12 mouse cellular contexts compared by ENCODE assay signal in genomic region chr6:90615362-90615761, GRCm38 (mm10). TPM values are rescaled to one million over a fixed set of nuclear protein-coding genes. Genes with fewer than 3 reads are reported as not detected.
DNase-seq lines count a peak whose midpoint lies in the region; ATAC-seq and TF ChIP-seq lines count a peak whose summit lies in the region.
"Had no signal": no experiment of that assay in that cellular context is flagged by ENCODE, and none has a peak within 500 bp of the region (broad histone marks: within the 10 kb centered on the region; RNA-seq: fewer than 3 reads in every experiment).

No protein-coding gene starts in this region.

- WGBS in heart, adult 2 months, result 59% methylated on average over 7 of the region's 7 CpGs
- 72% methylated on average over 7 of the region's 7 CpGs for WGBS in liver, embryonic 13.5 days (ENCODE audit: insufficient replicate concordance)
- 71% methylated on average over 7 of the region's 7 CpGs for WGBS in liver, postnatal 0 days (ENCODE audit: insufficient replicate concordance)
- WGBS in heart, embryonic 15.5 days, result 59% methylated on average over 7 of the region's 7 CpGs

- H3K4me3 ChIP-seq in heart, adult 2 months, result no peak overlapping the region
- H3K4me3 ChIP-seq in liver, embryonic 13.5 days (replicated peaks), result no peak overlapping the region
- H3K4me3 ChIP-seq in liver, postnatal 0 days (ENCODE audit: low read depth, low read length), result no peak overlapping the region
- no peak overlapping the region for H3K4me3 ChIP-seq in heart, embryonic 15.5 days
- H3K4me3 ChIP-seq: left cerebral cortex, adult 2 months had no signal

- H3K9ac ChIP-seq in heart, adult 2 months (ENCODE audit: low read depth, low read length), result no peak overlapping the region
- no peak overlapping the region for H3K9ac ChIP-seq in liver, embryonic 13.5 days
- no peak overlapping the region for H3K9ac ChIP-seq in liver, postnatal 0 days (replicated peaks)
- H3K9ac ChIP-seq in heart, embryonic 15.5 days, result no peak overlapping the region

- DNase-seq in heart, adult 2 months, result peak in 1 of 2 experiments; percentile 45
- no peak for DNase-seq in heart, postnatal 25 days (ENCODE audit: low spot score)
- no peak for DNase-seq in liver, embryonic 13.5 days
- DNase-seq in liver, postnatal 0 days, result no peak
- peak; percentile 53 for DNase-seq in adrenal gland, postnatal 25 days
- DNase-seq: cerebellum, adult 9-10 months; right cerebral cortex, postnatal 25 days had no signal

- H3K27me3 ChIP-seq in heart, adult 2 months (ENCODE audit: control insufficient read depth, insufficient read depth, low read length), result no peaks in the 10 kb centered on the region
- no peaks in the 10 kb centered on the region for H3K27me3 ChIP-seq in liver, embryonic 13.5 days
- H3K27me3 ChIP-seq in liver, postnatal 0 days (ENCODE audit: insufficient read depth, low read length), result no peaks in the 10 kb centered on the region
- no peaks in the 10 kb centered on the region for H3K27me3 ChIP-seq in heart, embryonic 15.5 days

- H3K79me2 ChIP-seq in heart, adult 2 months (replicated peaks; ENCODE audit: control insufficient read depth, insufficient read depth, low read length), result no peaks in the 10 kb centered on the region

- TF ChIP-seq CTCF in heart, adult 2 months (IDR thresholded peaks at IDR 0.05), result no peak
- TF ChIP-seq CTCF in liver, postnatal 0 days (IDR thresholded peaks at IDR 0.05; ENCODE audit: low read depth), result no peak

- no peaks in the 10 kb centered on the region for H3K36me3 ChIP-seq in heart, adult 2 months (ENCODE audit: control insufficient read depth, insufficient read depth, low read length)
- H3K36me3 ChIP-seq in liver, embryonic 13.5 days, result peaks cover 3% of the 10 kb centered on the region; the same call in 1 of the 2 replicates
- H3K36me3 ChIP-seq in liver, postnatal 0 days (replicated peaks; ENCODE audit: insufficient read depth, low read length), result no peaks in the 10 kb centered on the region
- H3K36me3 ChIP-seq in heart, embryonic 15.5 days, result no peaks in the 10 kb centered on the region

- H3K27ac ChIP-seq in heart, adult 2 months, result peak overlapping the region; percentile 92
- H3K27ac ChIP-seq in liver, embryonic 13.5 days, result peak overlapping the region; percentile 99
- no peak overlapping the region for H3K27ac ChIP-seq in liver, postnatal 0 days (ENCODE audit: low read depth)
- H3K27ac ChIP-seq in heart, embryonic 15.5 days, result peak overlapping the region; percentile 87
- H3K27ac ChIP-seq: kidney, postnatal 0 days; left cerebral cortex, adult 2 months had no signal

- no peak overlapping the region for H3K4me2 ChIP-seq in liver, embryonic 13.5 days
- H3K4me2 ChIP-seq in liver, postnatal 0 days (ENCODE audit: low read depth, low read length), result no peak overlapping the region
- H3K4me2 ChIP-seq in heart, embryonic 15.5 days, result no peak overlapping the region

- no peak for TF ChIP-seq EP300 in heart, adult 2 months (IDR thresholded peaks at IDR 0.05; ENCODE audit: insufficient read depth, low read depth, low read length)
- TF ChIP-seq EP300 in liver, postnatal 0 days (IDR thresholded peaks at IDR 0.05; ENCODE audit: low read depth), result no peak

- TF ChIP-seq POLR2A in heart, adult 2 months (IDR thresholded peaks at IDR 0.05; ENCODE audit: insufficient read depth, low read depth, low read length), result no peak

- ATAC-seq in liver, embryonic 13.5 days (ENCODE audit: low read depth), result no peak
- no peak for ATAC-seq in liver, postnatal 0 days
- ATAC-seq in heart, embryonic 15.5 days (replicated peaks; ENCODE audit: insufficient number of reproducible peaks, insufficient read depth, low FRiP score, low read depth), result no peak
- ATAC-seq in erythroid progenitor cell, adult 5-6 weeks (replicated peaks; ENCODE audit: low FRiP score, poor library complexity, severe bottlenecking), result no peak
- ATAC-seq: lung, postnatal 0 days had no signal

- intact Hi-C loops in heart, adult 2 months (cut with DNase I), result no loop called here
- intact Hi-C loops in heart, postnatal 25 days (cut with DNase I), result no loop called here

- no peaks in the 10 kb centered on the region for H3K9me3 ChIP-seq in liver, embryonic 13.5 days (replicated peaks)
- no peaks in the 10 kb centered on the region for H3K9me3 ChIP-seq in liver, postnatal 0 days (ENCODE audit: low read length)
- H3K9me3 ChIP-seq in heart, embryonic 15.5 days (replicated peaks), result no peaks in the 10 kb centered on the region

- peaks cover 13% of the 10 kb centered on the region; the same call in 1 of the 2 replicates for H3K4me1 ChIP-seq in heart, adult 2 months (ENCODE audit: control insufficient read depth, insufficient read depth, low read length)
- peaks cover 96% of the 10 kb centered on the region for H3K4me1 ChIP-seq in liver, embryonic 13.5 days (replicated peaks)
- H3K4me1 ChIP-seq in liver, postnatal 0 days (ENCODE audit: insufficient read depth), result peaks cover 22% of the 10 kb centered on the region
- peaks cover 56% of the 10 kb centered on the region for H3K4me1 ChIP-seq in heart, embryonic 15.5 days (replicated peaks)

RNA-seq across cellular contexts. Expression of gene Slc41a3, which starts 10.8 kb away (rescaled TPM):
- total RNA-seq in heart, adult 2 months (2021), result 100 to 1,000 TPM in 1 of 2 experiments, 10 to 100 TPM in 1; 91.9 to 139 TPM
- polyA plus RNA-seq in heart, adult 2 months (2012; rRNA removed), result 100 and 128 TPM in 2 replicates
- total RNA-seq in heart, postnatal 25 days (2021), result 100 to 1,000 TPM in 1 of 2 experiments, 10 to 100 TPM in 1; 51.0 to 103 TPM
- polyA plus RNA-seq in liver, embryonic 13.5 days (2015; fragmentation: Nextera tagmentation; extraction: Ambion mirVana), result 32.2 and 34.8 TPM in 2 replicates
- polyA plus RNA-seq in liver, postnatal 0 days (2015; fragmentation: Nextera tagmentation; extraction: Ambion mirVana), result 23.2 and 23.4 TPM in 2 replicates
- total RNA-seq in adrenal gland, postnatal 25 days (2021), result 18.9 and 19.1 TPM in 2 replicates
- polyA plus RNA-seq in heart, embryonic 15.5 days (2015; fragmentation: Nextera tagmentation; extraction: Ambion mirVana), result 10.7 and 12.0 TPM in 2 replicates
- 3.2 and 3.4 TPM in 2 replicates for total RNA-seq in erythroid progenitor cell, adult 5-6 weeks (2015; ENCODE audit: low replicate concordance)
- total RNA-seq in erythroid progenitor cell, adult 5-6 weeks (2017; ENCODE audit: low replicate concordance), result 1.0 and 5.3 TPM in 2 replicates
